Mouse (Mus musculus): ENCODE measurements at regions not wholly inside any gene's neighbourhood (a gene's known extent, or its start where the extent isn't known, plus 50 kb on each side); places are given as distances from the start of the nearest gene placed in this dataset.

DNA sequence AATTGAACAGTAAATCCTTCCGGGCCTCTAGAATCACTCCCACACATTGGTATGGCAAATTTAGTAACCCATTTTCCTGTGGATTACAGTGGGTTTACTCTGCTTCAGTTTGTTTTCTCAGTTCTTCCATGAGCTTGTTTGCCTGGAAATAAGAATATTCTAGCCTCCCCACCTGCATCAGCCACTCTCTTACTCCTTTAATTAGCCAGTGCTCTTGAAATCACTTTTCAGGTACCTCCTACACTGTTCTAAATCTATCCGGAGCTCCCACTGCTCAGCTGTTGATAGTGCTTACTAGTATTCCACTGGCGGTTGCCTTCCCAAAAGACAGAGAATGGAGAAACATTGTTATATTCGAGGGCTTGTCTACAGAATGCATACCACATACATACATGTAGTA lies 167.1 kb downstream of the Htr7 start:
- no peak overlapping the region for H3K4me2 ChIP-seq (replicated peaks; ENCODE audit: low read depth, low read length)
- ATAC-seq (ENCODE audit: low FRiP score, low TSS enrichment): no peak
- no peaks in the 10 kb centered on the region for H3K27me3 ChIP-seq (ENCODE audit: insufficient read depth, low read length)
- no peaks in the 10 kb centered on the region for H3K9me3 ChIP-seq (ENCODE audit: low read length)
- H3K9ac ChIP-seq (replicated peaks; ENCODE audit: low read length): no peak overlapping the region
- no peaks in the 10 kb centered on the region for H3K4me1 ChIP-seq (ENCODE audit: insufficient read depth, low read length)
- H3K36me3 ChIP-seq (ENCODE audit: insufficient read depth, low read length): no peaks in the 10 kb centered on the region
- H3K27ac ChIP-seq (ENCODE audit: low read length): no peak overlapping the region
- no peak overlapping the region for H3K4me3 ChIP-seq (ENCODE audit: low read length)
- 67% methylated on average over 4 of the region's 4 CpGs for WGBS

DNA sequence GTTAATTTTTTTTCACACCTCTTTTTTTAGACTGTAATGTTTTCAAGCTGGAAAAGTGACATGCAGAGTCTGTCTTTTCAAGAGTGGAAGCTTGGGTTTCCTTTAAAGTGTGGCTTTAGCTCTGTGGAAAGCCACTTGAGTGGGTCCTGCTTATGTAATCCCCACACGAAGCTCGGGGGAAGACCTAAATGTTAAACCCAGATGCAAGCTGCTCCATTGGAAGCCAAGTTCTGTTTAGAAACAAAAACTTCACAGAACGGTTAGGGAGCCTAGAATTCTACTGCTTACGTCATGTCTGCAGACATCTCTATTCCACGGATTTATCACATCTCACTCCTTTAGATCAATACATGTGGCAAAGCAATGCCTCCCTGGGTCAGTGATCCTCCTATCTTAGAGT lies 171.0 kb downstream of the Htr7 start:
- no peaks in the 10 kb centered on the region for H3K4me1 ChIP-seq (ENCODE audit: insufficient read depth, low read length)
- 85% methylated on average over 5 of the region's 5 CpGs for WGBS

DNA sequence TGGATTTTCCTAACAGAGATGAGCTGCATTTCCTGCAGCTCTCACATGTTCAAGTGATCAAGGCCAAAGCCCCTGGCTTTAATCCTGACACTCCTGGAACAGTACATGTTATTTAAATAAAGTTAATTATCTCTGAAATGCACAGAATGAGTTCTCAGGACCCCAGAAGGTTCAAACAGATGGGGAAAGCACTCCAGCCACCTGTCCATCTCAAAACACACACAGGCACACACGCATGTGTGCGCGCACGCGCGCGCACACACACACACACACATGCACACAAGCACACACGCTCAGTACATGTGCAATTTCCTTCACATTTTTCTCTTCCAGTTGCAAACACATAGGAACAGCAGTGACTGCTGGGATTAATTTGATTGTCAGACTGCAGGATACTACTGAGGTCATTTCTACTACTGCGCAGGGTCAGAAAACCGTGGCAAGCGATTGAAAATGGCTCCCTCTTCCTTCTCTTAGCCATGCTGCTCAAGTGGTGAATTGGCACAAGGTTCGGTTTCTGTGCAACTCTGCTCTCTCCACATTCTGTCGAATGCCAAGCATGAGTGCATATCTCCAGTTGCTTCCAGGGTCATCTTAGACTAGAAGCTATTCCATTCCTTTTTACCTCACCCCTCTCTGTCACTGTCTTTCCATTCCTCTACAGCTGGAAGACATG lies 175.4 kb downstream of the Htr7 start:
- H3K36me3 ChIP-seq (ENCODE audit: insufficient read depth, low read length): no peaks in the 10 kb centered on the region
- 93% methylated on average over 13 of the region's 13 CpGs for WGBS
- no peaks in the 10 kb centered on the region for H3K4me1 ChIP-seq (ENCODE audit: insufficient read depth, low read length)
- H3K27me3 ChIP-seq (ENCODE audit: insufficient read depth, low read length): no peaks in the 10 kb centered on the region
- no peak overlapping the region for H3K9ac ChIP-seq (replicated peaks; ENCODE audit: low read length)
- ATAC-seq (ENCODE audit: low FRiP score, low TSS enrichment): no peak
- H3K4me3 ChIP-seq (ENCODE audit: low read length): no peak overlapping the region
- H3K9me3 ChIP-seq (ENCODE audit: low read length): no peaks in the 10 kb centered on the region
- no peak overlapping the region for H3K4me2 ChIP-seq (replicated peaks; ENCODE audit: low read depth, low read length)
- no peak overlapping the region for H3K27ac ChIP-seq (ENCODE audit: low read length)

More for the DNA sequence above, 171.0 kb downstream of the Htr7 start:
- Histone ChIP-seq H3K4me2 (replicated peaks; ENCODE audit: low read depth, low read length) (no peak overlapping the region), H3K36me3 (ENCODE audit: insufficient read depth, low read length) (no peaks in the 10 kb centered on the region), H3K9ac (replicated peaks; ENCODE audit: low read length) (no peak overlapping the region), H3K27ac (ENCODE audit: low read length) (no peak overlapping the region), H3K4me3 (ENCODE audit: low read length) (no peak overlapping the region), H3K27me3 (ENCODE audit: insufficient read depth, low read length) (no peaks in the 10 kb centered on the region), H3K9me3 (ENCODE audit: low read length) (no peaks in the 10 kb centered on the region)
- no peak for ATAC-seq (ENCODE audit: low FRiP score, low TSS enrichment)

DNA sequence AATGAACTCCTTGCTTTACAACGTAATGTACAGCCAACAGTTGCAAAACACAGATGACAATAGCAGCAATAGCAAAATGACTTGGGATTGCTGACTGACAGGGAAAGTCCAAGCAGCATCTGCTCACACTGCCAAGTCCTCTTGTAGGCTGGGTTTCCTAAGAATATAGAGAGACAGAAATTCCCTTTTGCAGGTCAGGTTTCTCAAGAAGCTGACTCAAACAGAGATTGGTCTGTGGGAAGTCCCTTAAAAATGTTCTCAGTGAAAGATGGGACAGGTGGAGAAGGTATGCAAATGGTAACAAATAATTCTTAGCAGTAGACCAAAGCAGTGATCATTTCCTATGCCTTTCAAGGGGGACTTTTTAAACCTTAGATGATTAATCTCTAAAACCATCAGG lies 181.8 kb downstream of the Htr7 start:
- Histone ChIP-seq H3K4me1 (ENCODE audit: insufficient read depth, low read length) (no peaks in the 10 kb centered on the region), H3K9me3 (ENCODE audit: low read length) (no peaks in the 10 kb centered on the region), H3K27me3 (ENCODE audit: insufficient read depth, low read length) (no peaks in the 10 kb centered on the region), H3K4me2 (replicated peaks; ENCODE audit: low read depth, low read length) (no peak overlapping the region), H3K36me3 (ENCODE audit: insufficient read depth, low read length) (no peaks in the 10 kb centered on the region), H3K4me3 (ENCODE audit: low read length) (no peak overlapping the region), H3K27ac (ENCODE audit: low read length) (no peak overlapping the region), H3K9ac (replicated peaks; ENCODE audit: low read length) (no peak overlapping the region)
- WGBS: 72% methylated on average over 1 of the region's 1 CpGs
- ATAC-seq (ENCODE audit: low FRiP score, low TSS enrichment): no peak

DNA sequence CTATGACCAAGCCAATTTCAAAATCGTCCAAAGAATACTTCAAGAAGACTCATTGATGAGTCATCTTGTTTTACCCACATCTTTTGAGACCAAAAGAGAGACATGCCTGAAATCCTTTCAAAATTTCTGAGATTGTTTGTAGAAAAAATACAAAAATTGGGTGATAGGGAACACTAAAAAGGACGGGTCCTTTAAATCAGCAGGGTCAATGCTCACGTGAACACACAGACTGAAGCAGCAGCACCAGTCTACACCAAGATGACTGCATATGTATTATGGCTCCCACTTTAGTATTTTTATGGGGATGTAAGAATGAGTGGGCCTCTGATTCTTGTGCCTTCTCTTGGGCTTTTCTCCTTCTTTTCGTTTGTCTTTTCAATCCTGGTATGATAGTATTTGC lies 186.6 kb downstream of the Htr7 start:
- Histone ChIP-seq H3K4me3 (ENCODE audit: low read length) (no peak overlapping the region), H3K9ac (replicated peaks; ENCODE audit: low read length) (no peak overlapping the region), H3K27ac (ENCODE audit: low read length) (no peak overlapping the region), H3K36me3 (ENCODE audit: insufficient read depth, low read length) (no peaks in the 10 kb centered on the region), H3K4me2 (replicated peaks; ENCODE audit: low read depth, low read length) (no peak overlapping the region), H3K4me1 (ENCODE audit: insufficient read depth, low read length) (no peaks in the 10 kb centered on the region), H3K27me3 (ENCODE audit: insufficient read depth, low read length) (no peaks in the 10 kb centered on the region), H3K9me3 (ENCODE audit: low read length) (no peaks in the 10 kb centered on the region)
- no peak for ATAC-seq (ENCODE audit: low FRiP score, low TSS enrichment)
- WGBS: 74% methylated on average over 4 of the region's 4 CpGs

DNA sequence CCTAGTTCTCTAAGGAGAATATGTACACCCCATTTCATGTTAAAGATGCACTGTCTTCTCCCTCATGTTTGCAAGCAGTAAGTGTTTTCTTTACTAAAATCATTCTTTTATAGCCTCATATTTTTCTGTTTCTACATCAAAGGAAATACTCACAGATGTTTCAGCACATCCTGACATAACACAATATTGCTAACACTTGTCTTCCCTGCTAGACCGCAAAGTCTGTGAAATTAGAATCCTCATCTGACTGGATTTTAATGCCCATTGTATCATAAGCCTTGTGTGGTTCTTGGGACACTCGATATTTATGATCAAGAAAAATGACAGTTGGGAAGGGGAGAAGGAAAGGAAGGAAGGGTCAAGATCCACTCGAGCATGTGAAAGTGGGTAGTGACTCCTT lies 188.8 kb downstream of the Htr7 start:
- no peak for ATAC-seq (ENCODE audit: low FRiP score, low TSS enrichment)
- H3K4me3 ChIP-seq (ENCODE audit: low read length): no peak overlapping the region

DNA sequence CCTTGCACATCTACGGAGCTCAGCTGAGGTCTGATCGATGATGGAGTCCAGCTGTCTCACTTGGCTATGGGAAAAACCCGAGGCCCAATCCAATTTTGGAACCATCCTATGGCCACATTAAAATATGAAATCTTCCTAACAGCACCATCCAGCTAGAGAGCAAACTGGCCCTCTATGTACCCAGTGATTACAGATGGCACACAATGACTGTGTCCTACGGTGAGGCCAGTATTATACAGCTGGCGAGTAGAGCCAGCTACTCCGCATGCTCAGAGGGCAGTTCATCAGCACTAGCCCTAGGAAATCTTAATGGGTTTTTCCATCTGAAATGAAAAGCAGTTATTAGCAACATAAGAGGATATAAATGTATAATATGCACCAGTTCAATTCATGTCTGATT lies 194.3 kb downstream of the Htr7 start:
- Histone ChIP-seq H3K4me3 (ENCODE audit: low read length) (no peak overlapping the region), H3K9me3 (ENCODE audit: low read length) (no peaks in the 10 kb centered on the region), H3K4me1 (ENCODE audit: insufficient read depth, low read length) (no peaks in the 10 kb centered on the region), H3K27ac (ENCODE audit: low read length) (no peak overlapping the region), H3K9ac (replicated peaks; ENCODE audit: low read length) (no peak overlapping the region), H3K27me3 (ENCODE audit: insufficient read depth, low read length) (no peaks in the 10 kb centered on the region), H3K36me3 (ENCODE audit: insufficient read depth, low read length) (no peaks in the 10 kb centered on the region), H3K4me2 (replicated peaks; ENCODE audit: low read depth, low read length) (no peak overlapping the region)
- WGBS: 83% methylated on average over 6 of the region's 6 CpGs
- ATAC-seq (ENCODE audit: low FRiP score, low TSS enrichment): no peak

More for the DNA sequence above, 188.8 kb downstream of the Htr7 start:
- WGBS: 72% methylated on average over 3 of the region's 3 CpGs
- Histone ChIP-seq H3K4me1 (ENCODE audit: insufficient read depth, low read length) (no peaks in the 10 kb centered on the region), H3K9ac (replicated peaks; ENCODE audit: low read length) (no peak overlapping the region), H3K9me3 (ENCODE audit: low read length) (no peaks in the 10 kb centered on the region), H3K36me3 (ENCODE audit: insufficient read depth, low read length) (no peaks in the 10 kb centered on the region), H3K27me3 (ENCODE audit: insufficient read depth, low read length) (no peaks in the 10 kb centered on the region), H3K27ac (ENCODE audit: low read length) (no peak overlapping the region), H3K4me2 (replicated peaks; ENCODE audit: low read depth, low read length) (no peak overlapping the region)

DNA sequence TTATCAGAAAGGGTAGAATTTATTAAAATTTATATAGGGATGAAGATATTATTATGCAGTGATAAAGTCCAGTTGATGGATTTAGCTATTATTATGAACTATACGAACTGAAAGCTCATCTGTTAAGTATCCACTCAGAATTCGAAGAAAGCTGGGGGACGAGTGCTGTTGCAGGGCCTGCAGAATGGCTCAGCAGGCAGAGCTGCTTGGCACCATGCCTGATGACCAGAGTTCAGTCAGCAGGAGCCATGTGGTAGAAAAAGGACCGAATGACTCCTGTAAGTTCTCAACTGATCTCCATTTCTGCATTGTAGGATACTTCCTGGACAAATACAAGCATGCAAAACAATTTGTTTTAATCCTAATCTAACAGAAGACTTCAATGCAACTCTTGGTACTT lies 195.9 kb downstream of the Htr7 start:
- no peak for ATAC-seq (ENCODE audit: low FRiP score, low TSS enrichment)
- WGBS: 73% methylated on average over 4 of the region's 4 CpGs

DNA sequence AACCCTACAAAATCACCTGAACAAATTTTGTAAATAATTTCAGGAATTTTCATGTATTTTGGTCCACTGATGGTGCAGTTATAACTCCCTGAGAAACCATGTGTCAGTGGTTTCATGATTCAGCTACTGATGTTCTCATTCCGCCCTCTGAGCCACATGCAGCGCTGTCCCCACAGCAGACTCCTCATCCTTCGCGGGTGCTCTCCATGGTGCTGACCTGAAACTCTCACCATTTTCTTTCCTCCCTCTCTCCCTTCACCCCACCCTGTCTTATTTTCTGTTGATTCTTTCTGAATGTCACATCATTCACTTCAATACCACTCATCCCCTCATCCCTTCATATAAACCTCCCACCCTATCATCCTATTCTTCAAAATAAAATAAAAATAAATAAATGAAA lies 224.3 kb downstream of the Htr7 start:
- no peak overlapping the region for H3K4me2 ChIP-seq (replicated peaks; ENCODE audit: low read depth, low read length)
- WGBS: 9% methylated on average over 4 of the region's 4 CpGs
- no peak overlapping the region for H3K9ac ChIP-seq (replicated peaks; ENCODE audit: low read length)
- no peak overlapping the region for H3K4me3 ChIP-seq (ENCODE audit: low read length)
- no peak overlapping the region for H3K27ac ChIP-seq (ENCODE audit: low read length)
- no peaks in the 10 kb centered on the region for H3K36me3 ChIP-seq (ENCODE audit: insufficient read depth, low read length)
- peak; percentile 71; the same call in 1 of the 2 replicates for ATAC-seq (ENCODE audit: low FRiP score, low TSS enrichment)
- no peaks in the 10 kb centered on the region for H3K4me1 ChIP-seq (ENCODE audit: insufficient read depth, low read length)
- H3K9me3 ChIP-seq (ENCODE audit: low read length): no peaks in the 10 kb centered on the region
- no peaks in the 10 kb centered on the region for H3K27me3 ChIP-seq (ENCODE audit: insufficient read depth, low read length)

More for the DNA sequence above, 195.9 kb downstream of the Htr7 start:
- Histone ChIP-seq H3K27me3 (ENCODE audit: insufficient read depth, low read length) (no peaks in the 10 kb centered on the region), H3K4me1 (ENCODE audit: insufficient read depth, low read length) (no peaks in the 10 kb centered on the region), H3K4me2 (replicated peaks; ENCODE audit: low read depth, low read length) (no peak overlapping the region), H3K9ac (replicated peaks; ENCODE audit: low read length) (no peak overlapping the region), H3K36me3 (ENCODE audit: insufficient read depth, low read length) (no peaks in the 10 kb centered on the region), H3K4me3 (ENCODE audit: low read length) (no peak overlapping the region), H3K27ac (ENCODE audit: low read length) (no peak overlapping the region), H3K9me3 (ENCODE audit: low read length) (no peaks in the 10 kb centered on the region)

DNA sequence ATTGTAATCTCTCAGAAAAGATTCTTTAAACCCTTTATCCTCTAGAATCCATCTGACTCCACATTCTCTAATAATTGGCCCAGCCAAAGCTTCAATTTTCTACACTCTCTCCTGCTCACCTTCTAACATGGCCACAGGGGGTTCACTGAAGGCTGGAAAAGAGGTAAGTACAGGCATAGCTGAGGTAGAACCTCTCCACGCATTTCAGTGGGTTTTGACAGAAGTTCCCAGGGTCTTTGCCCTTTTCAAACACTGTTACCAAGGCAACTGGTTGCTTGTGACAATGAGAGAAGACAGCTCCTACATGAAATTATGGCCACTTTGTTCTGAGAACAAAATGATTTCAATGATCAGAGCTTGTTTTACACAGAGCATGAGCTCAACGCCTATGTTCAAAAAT lies 231.2 kb downstream of the Htr7 start:
- no peak for ATAC-seq (ENCODE audit: low FRiP score, low TSS enrichment)
- Histone ChIP-seq H3K4me3 (ENCODE audit: low read length) (no peak overlapping the region), H3K27ac (ENCODE audit: low read length) (no peak overlapping the region), H3K4me2 (replicated peaks; ENCODE audit: low read depth, low read length) (no peak overlapping the region), H3K36me3 (ENCODE audit: insufficient read depth, low read length) (no peaks in the 10 kb centered on the region), H3K9me3 (ENCODE audit: low read length) (no peaks in the 10 kb centered on the region), H3K4me1 (ENCODE audit: insufficient read depth, low read length) (no peaks in the 10 kb centered on the region), H3K27me3 (ENCODE audit: insufficient read depth, low read length) (no peaks in the 10 kb centered on the region), H3K9ac (replicated peaks; ENCODE audit: low read length) (no peak overlapping the region)
- WGBS: 78% methylated on average over 2 of the region's 2 CpGs

All from kidney, embryonic 16.5 days (tissue).